Mouse (Mus musculus): Measurements from ENCODE around the gene Fpr3. TPM values are rescaled to one million over a fixed set of nuclear protein-coding genes. Genes with fewer than 3 reads are reported as not detected.

The Fpr3 gene
- polyA plus RNA-seq, 1 experiment from 2014 or later = not detected

Other genes with a start within 250 kb of the Fpr3 start
- gene Vmn2r90, start 184.1 kb upstream of the Fpr3 start, polyA plus RNA-seq (2015; fragmentation: Nextera tagmentation; extraction: Ambion mirVana) = 0.05 TPM in 1 of 2 replicates, not detected in the other
- 25.5 and 28.3 TPM in 2 replicates for gene Spaca6, start 60.7 kb upstream of the Fpr3 start, polyA plus RNA-seq (2015; fragmentation: Nextera tagmentation; extraction: Ambion mirVana)
- 1.1 TPM in 2 replicates for gene Has1, start 32.6 kb upstream of the Fpr3 start, polyA plus RNA-seq (2015; fragmentation: Nextera tagmentation; extraction: Ambion mirVana)
- 0.18 and 0.31 TPM in 2 replicates for gene Fpr1, start 3.9 kb upstream of the Fpr3 start, polyA plus RNA-seq (2015; fragmentation: Nextera tagmentation; extraction: Ambion mirVana)
- gene Fpr2, start within 50 bp of the Fpr3 start, polyA plus RNA-seq (2015; fragmentation: Nextera tagmentation; extraction: Ambion mirVana) = 0.18 TPM in 1 of 2 replicates, not detected in the other
- not detected in 2 replicates for gene Fpr-rs4, start 133.9 kb downstream of the Fpr3 start, polyA plus RNA-seq (2015; fragmentation: Nextera tagmentation; extraction: Ambion mirVana)
- gene Vmn2r124, start 161.6 kb downstream of the Fpr3 start, polyA plus RNA-seq (2015; fragmentation: Nextera tagmentation; extraction: Ambion mirVana) = not detected in 2 replicates
- gene Vmn2r91, start 197.2 kb downstream of the Fpr3 start, polyA plus RNA-seq (2015; fragmentation: Nextera tagmentation; extraction: Ambion mirVana) = not detected in 2 replicates

Data from hindbrain, embryonic 15.5 days (tissue).